Mouse (Mus musculus) bone marrow macrophage, adult 2 months (primary cell): ENCODE measurements around the gene Nhsl2. TPM values are rescaled to one million over a fixed set of nuclear protein-coding genes. Genes with fewer than 3 reads are reported as not detected.

ENCODE experiments used
- H3K27ac ChIP-seq: 2 replicates; pipeline ENCODE4 v1.5.1; 2012; ENCODE audit warnings: low read depth, low read length; ENCODE audit not compliant: insufficient read depth
- H3K4me1 ChIP-seq: 2 replicates; pipeline ENCODE4 v1.6.1; 2012; ENCODE audit warnings: low read length; ENCODE audit not compliant: control insufficient read depth, insufficient read depth
- H3K4me3 ChIP-seq: 2 replicates; pipeline ENCODE4 v1.5.1; 2012; ENCODE audit warnings: mild to moderate bottlenecking, low read length, moderate library complexity; ENCODE audit not compliant: insufficient read depth
- CTCF ChIP-seq: IDR thresholded peaks from 2 replicates; pipeline ENCODE4 v1.5.1; 2012; ENCODE audit warnings: low read depth, mild to moderate bottlenecking, low read length, moderate library complexity
- POLR2A ChIP-seq: IDR thresholded peaks from 2 replicates; pipeline ENCODE4 v1.6.1; 2012; ENCODE audit warnings: mild to moderate bottlenecking, low read depth, low read length, borderline replicate concordance
- polyA plus RNA-seq: library from polyadenylated mRNA; stranded (reverse); fragments of >200 nt; gene quantifications from 2 replicates; pipeline ENCODE4 v1.2.4, GENCODE M21; 2012; ENCODE audit not compliant: missing spikeins, insufficient read depth, insufficient read length

Gene Nhsl2
- polyA plus RNA-seq, 1 experiment: 3.5 TPM

DNA sequence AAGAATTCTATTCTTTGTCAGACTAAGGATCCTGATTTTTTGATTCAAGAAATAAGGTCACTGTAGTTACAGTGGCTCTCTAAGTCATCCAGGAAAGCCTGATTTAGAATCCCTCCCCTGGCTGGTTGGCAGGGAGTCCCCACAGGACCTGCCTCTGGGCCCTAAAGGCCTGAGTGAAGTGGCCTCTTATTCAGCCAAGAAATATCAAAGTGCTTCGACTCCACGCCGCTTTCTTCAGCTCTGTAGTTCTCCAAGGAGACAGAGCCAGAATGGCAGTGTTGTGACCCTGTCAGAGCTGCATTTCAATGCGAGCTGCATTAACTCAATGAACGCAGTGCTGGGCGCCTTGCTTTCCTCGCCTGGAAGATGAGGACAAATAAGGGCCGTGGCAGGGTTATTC, 183.2 kb downstream of the Nhsl2 start:
- Histone ChIP-seq H3K4me1 (peaks cover 46% of the 10 kb centered on the region), H3K4me3 (no peak overlapping the region), H3K27ac (no peak overlapping the region)
- TF ChIP-seq CTCF: no peak
- TF ChIP-seq POLR2A: no peak

DNA sequence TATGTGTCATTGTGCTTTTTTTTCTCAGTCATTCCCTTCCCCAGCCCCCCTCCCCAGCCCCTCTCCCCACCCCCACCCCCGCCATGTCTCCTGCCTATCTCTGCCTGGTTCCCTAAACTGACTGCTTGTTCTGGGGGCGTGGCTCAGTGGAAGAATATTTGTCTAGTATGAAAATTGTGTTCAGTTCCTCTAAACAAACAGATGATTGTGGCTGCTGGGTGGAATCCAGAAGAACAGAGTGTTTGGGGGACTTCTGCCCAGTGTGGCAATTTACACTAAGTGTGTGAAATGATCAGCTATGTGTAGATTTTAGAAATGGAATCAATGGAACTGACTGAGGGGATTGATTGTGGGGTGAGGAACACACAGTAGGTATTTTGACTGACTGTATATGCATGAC, 184.4 kb downstream of the Nhsl2 start:
- TF ChIP-seq CTCF (no peak), POLR2A (no peak)
- H3K4me3 ChIP-seq: no peak overlapping the region
- peaks cover 51% of the 10 kb centered on the region for H3K4me1 ChIP-seq
- H3K27ac ChIP-seq: peak overlapping the region; percentile 25; the same call in 1 of the 2 replicates

DNA sequence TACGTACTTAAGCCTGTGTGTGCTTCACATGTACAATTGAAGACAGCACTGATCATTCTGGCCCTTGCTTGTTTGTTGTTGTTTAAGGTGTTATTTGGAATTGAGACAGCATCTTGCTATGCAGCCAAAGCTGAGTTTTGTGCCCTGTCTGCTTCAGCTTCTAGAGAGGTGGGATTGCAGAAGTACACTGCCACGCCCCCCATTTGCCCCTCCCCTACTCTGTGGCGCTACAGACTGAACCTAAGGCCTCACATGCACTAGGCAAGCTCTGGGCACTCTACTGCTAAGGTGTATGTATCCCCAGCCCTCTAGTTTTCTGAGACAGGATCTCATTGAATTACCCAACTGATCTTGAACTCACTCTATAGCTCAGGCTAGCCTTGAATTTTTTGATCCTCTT, 186.5 kb downstream of the Nhsl2 start:
- H3K4me1 ChIP-seq: peaks cover 51% of the 10 kb centered on the region
- TF ChIP-seq POLR2A (no peak), CTCF (no peak)
- H3K27ac ChIP-seq: no peak overlapping the region
- no peak overlapping the region for H3K4me3 ChIP-seq

DNA sequence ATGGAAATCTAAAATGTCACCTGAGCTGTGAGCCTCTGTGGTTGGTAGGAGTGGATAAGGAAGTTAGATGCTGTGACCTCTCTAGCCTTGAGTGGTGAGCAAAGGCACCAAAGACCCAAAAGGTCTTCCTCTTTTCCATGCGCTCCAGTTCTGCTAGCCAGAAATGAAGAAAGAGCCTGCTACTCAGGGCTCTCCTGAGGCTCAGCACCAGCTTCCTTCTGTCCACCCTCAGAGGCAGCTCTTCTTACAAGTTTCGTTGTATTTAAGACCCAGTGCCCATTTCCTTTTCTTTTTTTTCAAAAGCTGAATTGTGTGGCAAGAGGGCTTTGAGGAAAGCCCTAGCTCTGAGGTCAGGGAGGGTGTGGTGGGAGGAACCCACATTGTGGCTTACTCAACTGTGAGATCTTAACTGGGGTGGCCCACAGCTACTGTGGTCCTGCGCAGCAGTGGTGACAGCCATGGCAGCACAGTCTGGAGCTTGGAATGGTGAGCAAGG, 187.7 kb downstream of the Nhsl2 start:
- no peak for TF ChIP-seq POLR2A
- no peak for TF ChIP-seq CTCF
- peak overlapping the region; percentile 79 for H3K27ac ChIP-seq
- no peak overlapping the region for H3K4me3 ChIP-seq
- H3K4me1 ChIP-seq: peaks cover 52% of the 10 kb centered on the region

DNA sequence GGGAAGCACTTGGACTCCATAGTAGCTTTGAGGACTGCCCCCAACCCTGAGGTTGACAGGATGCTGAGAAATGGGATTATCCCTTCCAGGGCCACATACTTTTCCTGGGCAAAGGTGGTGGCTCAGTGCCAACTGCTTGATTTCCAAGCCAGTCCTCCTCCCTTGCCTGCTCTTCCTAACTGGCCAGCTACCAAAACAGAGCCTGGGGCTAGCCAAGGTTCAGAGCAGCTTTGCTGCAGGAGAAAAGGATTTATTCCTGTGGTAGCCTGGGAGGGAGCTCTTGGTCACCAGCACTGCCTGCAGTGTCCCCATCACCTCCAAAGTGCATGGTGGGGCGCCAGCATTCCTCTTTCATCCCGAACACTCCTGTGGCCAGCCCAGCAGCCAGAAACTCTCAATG, 188.3 kb downstream of the Nhsl2 start:
- Histone ChIP-seq H3K4me1 (peaks cover 54% of the 10 kb centered on the region), H3K27ac (peak overlapping the region; percentile 79), H3K4me3 (no peak overlapping the region)
- TF ChIP-seq POLR2A: no peak
- no peak for TF ChIP-seq CTCF

DNA sequence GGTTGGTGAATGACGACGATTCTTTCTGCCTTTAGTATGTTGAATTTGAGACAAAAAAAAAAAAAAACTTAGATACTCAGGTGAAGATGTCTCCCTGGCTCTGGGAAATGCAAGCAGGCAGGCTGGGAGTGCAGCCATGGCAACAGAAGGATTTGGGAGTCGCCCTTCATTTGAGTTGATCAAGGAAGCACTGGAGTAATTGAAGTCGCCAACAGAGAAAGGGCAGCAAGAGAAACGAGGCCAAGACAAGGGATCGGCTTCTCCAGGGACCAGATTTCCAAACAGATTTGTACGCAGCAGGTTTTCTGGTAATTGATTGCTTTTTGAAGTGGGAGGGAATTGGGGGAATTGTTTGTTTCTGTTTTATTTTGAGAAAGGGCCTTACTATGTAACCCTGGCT, 192.4 kb downstream of the Nhsl2 start:
- peaks cover 31% of the 10 kb centered on the region for H3K4me1 ChIP-seq
- no peak overlapping the region for H3K4me3 ChIP-seq
- H3K27ac ChIP-seq: no peak overlapping the region
- no peak for TF ChIP-seq CTCF
- TF ChIP-seq POLR2A: no peak

DNA sequence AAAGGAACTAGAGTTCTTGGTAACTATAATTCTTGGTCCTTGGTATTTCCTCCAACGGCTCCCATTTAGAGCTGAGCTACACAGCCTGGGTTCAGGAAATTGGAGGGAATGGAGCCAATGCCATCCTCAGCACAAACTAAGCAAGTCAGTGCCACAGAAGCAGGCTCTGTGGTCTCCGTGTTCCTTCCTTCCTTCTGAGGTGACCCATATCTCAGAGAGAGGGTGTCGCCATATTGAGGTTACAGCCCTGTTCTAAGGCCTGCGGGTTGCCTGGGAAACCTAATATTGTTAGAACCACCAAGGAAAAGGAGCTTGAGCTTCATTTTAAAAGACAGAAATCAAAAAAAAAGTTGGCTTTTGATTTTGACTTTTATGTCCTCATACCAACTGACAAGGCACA, 193.2 kb downstream of the Nhsl2 start:
- peak overlapping the region; percentile 17; the same call in 1 of the 2 replicates for H3K27ac ChIP-seq
- no peak overlapping the region for H3K4me3 ChIP-seq
- peaks cover 26% of the 10 kb centered on the region for H3K4me1 ChIP-seq
- TF ChIP-seq CTCF: no peak
- no peak for TF ChIP-seq POLR2A

DNA sequence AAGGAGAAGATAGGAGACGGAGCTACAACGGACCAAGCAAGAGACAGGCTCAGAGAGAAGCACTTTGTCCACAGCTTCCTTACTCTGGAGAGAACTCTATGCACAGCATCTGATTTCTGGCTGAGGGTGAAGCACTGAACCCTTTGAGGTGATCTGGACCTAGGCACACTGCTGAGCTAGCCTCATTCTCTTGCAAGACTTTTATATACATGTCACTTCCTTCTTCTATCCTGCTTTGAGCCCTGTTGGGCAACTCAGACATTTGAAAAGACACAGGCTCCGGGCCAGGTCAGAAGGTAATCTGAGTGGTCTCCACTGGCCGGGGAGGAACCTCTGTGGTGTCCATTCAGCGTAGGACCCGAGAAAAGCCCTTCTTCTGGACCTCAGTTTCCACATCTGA, 201.4 kb downstream of the Nhsl2 start:
- TF ChIP-seq POLR2A: no peak
- TF ChIP-seq CTCF: no peak
- peaks cover 9% of the 10 kb centered on the region for H3K4me1 ChIP-seq
- H3K4me3 ChIP-seq: no peak overlapping the region
- no peak overlapping the region for H3K27ac ChIP-seq

DNA sequence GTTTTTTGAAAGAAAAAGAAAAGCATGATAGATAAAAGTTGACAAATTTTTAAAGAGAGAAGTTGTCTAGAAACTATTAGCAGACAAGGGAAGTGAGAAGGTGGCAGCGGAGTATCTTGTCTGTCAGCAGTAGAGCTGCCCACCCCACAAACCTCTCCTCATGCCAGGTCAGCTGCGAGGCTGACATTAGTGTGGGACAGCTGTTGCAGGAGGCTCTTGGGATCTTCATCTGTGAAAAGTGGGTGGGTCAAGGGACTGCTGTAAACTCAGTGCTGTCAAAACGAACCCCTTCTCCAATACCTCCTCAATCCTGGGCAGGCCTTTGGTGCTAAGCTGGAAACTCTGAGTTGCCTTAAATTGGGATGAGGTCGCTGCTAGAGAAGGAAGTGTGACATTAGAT, 202.0 kb downstream of the Nhsl2 start:
- Histone ChIP-seq H3K4me1 (peaks cover 9% of the 10 kb centered on the region), H3K27ac (no peak overlapping the region), H3K4me3 (no peak overlapping the region)
- TF ChIP-seq CTCF (no peak), POLR2A (no peak)

DNA sequence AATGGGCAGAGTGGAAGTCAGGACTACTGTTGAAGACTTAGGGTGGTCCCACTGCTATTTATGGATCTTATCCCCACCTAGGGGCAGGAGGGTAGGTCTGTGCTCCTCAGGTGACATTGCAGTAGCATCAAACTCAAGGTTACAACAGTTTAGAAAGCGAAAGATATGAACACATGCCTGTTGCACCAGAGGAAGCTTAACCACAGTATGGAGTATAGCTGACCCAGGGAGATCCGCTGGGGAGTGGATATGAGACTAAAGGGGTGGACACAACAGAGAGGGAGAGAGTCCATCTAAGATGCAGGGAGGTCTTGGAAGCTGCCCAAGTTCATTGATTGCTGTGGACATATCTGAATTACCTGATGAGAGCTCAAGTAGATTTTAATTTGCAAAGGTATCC, 204.2 kb downstream of the Nhsl2 start:
- no peak overlapping the region for H3K4me3 ChIP-seq
- no peak overlapping the region for H3K27ac ChIP-seq
- TF ChIP-seq POLR2A (no peak), CTCF (no peak)
- H3K4me1 ChIP-seq: peaks cover 9% of the 10 kb centered on the region

DNA sequence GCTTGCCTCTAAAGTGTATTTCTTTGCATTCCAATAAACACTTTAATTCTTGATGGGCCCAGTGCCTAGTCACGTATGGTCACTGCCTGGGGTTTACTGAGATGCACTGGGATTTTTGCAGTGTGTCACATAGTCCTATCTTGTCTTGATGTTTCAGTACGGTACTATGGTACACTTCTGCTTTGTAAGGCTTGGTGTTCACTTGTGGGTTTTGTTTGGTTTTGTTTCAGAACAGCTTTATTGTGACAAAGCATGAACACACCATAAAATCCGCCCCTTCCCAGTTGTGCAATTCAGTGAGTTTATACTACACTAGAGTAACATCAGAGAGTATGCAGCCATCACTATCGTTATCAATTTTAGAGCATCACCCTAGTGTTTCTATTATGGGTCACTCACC, 204.8 kb downstream of the Nhsl2 start:
- Histone ChIP-seq H3K4me3 (no peak overlapping the region), H3K4me1 (peaks cover 9% of the 10 kb centered on the region), H3K27ac (no peak overlapping the region)
- TF ChIP-seq CTCF: no peak
- TF ChIP-seq POLR2A: no peak

DNA sequence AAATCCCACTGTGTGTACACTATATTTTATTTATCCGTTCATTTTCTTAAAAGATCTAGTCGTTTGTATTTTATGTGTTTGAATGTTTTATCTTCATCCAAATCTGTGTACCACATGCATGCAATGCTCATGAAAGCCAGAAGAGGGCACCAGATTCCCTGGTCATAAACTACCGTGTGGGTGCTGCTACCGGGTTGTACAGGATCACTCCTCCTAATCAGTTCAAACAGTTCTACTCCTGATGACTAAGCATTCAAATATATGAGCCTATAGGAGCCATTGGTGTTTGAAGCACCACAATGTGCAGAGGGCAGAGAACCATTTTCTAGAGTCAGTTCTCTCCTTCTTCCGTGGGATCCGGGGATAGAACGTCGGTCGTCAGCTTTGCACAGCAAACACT, 210.3 kb downstream of the Nhsl2 start:
- no peak for TF ChIP-seq CTCF
- no peak for TF ChIP-seq POLR2A
- Histone ChIP-seq H3K4me1 (peaks cover 12% of the 10 kb centered on the region), H3K27ac (no peak overlapping the region), H3K4me3 (no peak overlapping the region)
